Mouse (Mus musculus) forebrain, postnatal 0 days (tissue): ENCODE data around the gene Hivep3. TPM values are rescaled to one million over a fixed set of nuclear protein-coding genes. Genes with fewer than 3 reads are reported as not detected.

ENCODE experiments used
- ATAC-seq: fragments of 200-750 bp; cut with Nextera tagmentation; 2 replicates; pipeline ENCODE4 v1.8.0; 2017; ENCODE audit warnings: mild to moderate bottlenecking, moderate library complexity
- DNase-seq: peaks from one replicate; pipeline ENCODE4 v3.0.0-alpha.2; 2015
- H3K27ac ChIP-seq: fragments of 300-500 bp; sonication (generic); 2 replicates; pipeline ENCODE4 v1.5.1; 2014; ENCODE audit warnings: low read depth, mild to moderate bottlenecking, antibody characterized with exemption, low read length, moderate library complexity, mixed read lengths
- H3K27me3 ChIP-seq: fragments of 300-500 bp; sonication (generic); 2 replicates; pipeline ENCODE4 v1.6.1; 2014; ENCODE audit warnings: mild to moderate bottlenecking, low read length, mixed read lengths; ENCODE audit not compliant: insufficient read depth
- H3K36me3 ChIP-seq: fragments of 300-500 bp; sonication (generic); 2 replicates; pipeline ENCODE4 v1.6.1; 2014; ENCODE audit warnings: mild to moderate bottlenecking, moderate library complexity; ENCODE audit not compliant: insufficient read depth
- H3K4me1 ChIP-seq: fragments of 300-500 bp; sonication (generic); 2 replicates; pipeline ENCODE4 v1.6.1; 2014; ENCODE audit warnings: antibody characterized with exemption; ENCODE audit not compliant: insufficient read depth
- H3K4me2 ChIP-seq: fragments of 300-500 bp; sonication (generic); 2 replicates; pipeline ENCODE4 v1.6.1; 2014; ENCODE audit warnings: low read depth, mild to moderate bottlenecking, moderate library complexity
- H3K4me3 ChIP-seq: fragments of 300-500 bp; sonication (generic); 2 replicates; pipeline ENCODE4 v1.5.1; 2014; ENCODE audit warnings: low read depth, low read length, mixed read lengths
- H3K9ac ChIP-seq: fragments of 300-500 bp; sonication (generic); 2 replicates; pipeline ENCODE4 v1.6.1; 2014; ENCODE audit warnings: mild to moderate bottlenecking
- H3K9me3 ChIP-seq: fragments of 300-500 bp; sonication (generic); 2 replicates; pipeline ENCODE4 v1.6.1; 2016; ENCODE audit warnings: low read length
- CTCF ChIP-seq: sonication (generic); IDR thresholded peaks from 2 replicates; pipeline ENCODE4 v1.5.1; 2016; ENCODE audit warnings: antibody characterized with exemption, control low read depth, low read depth
- WGBS: fragments of 180-500 bp; shearing (Covaris S2); extraction: QIAGEN DNeasy Blood & Tissue Kit; methylation state at CpG from one replicate; pipeline ENCODE4 v1.1.7; 2014; 5-methylcytosine and 5-hydroxymethylcytosine counted together
- polyA plus RNA-seq: library from polyadenylated mRNA; unstranded; fragments of >200 nt; fragmentation: Nextera tagmentation; extraction: Ambion mirVana; gene quantifications from 2 replicates; pipeline ENCODE4 v1.2.1, GENCODE M21; 2015
- total RNA-seq: library from RNA; depleted of rRNA; stranded (reverse); fragments of >200 nt; gene quantifications from 2 replicates; pipeline ENCODE4 v1.2.3, GENCODE M21; 2014

Gene Hivep3
- total and polyA plus RNA-seq, 2 experiments from 2014 or later, result 16.9 to 21.3 TPM

DNA sequence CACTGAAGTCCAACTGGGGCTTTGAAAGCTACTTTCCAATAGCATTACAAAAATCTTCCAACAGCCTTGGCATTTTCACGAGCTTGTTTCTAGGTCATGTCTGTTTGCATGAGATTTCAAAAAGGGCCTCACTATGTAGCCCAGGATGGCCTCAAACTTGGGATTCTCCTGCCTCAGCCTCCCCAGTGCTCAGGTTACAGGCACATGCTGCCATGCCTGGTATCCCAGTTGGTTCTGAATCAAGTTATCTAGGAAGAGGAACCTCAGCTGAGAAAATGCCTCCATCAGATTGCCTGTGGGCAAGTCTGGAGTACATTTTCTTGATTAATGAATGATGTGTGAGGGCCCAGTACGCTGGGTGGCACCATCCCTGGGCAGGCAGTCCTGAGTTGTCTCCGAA lies 324.6 kb downstream of the Hivep3 start:
- DNase-seq (no peak), ATAC-seq (no peak)
- H3K27me3 ChIP-seq, result no peaks in the 10 kb centered on the region
- no peak overlapping the region for H3K9ac ChIP-seq
- no peak overlapping the region for H3K4me3 ChIP-seq
- H3K9me3 ChIP-seq, result no peaks in the 10 kb centered on the region
- WGBS, result 84% methylated on average over 3 of the region's 3 CpGs
- H3K36me3 ChIP-seq, result no peaks in the 10 kb centered on the region; the same call in 1 of the 2 replicates
- no peak overlapping the region for H3K4me2 ChIP-seq
- H3K4me1 ChIP-seq, result no peaks in the 10 kb centered on the region
- no peak overlapping the region for H3K27ac ChIP-seq
- TF ChIP-seq CTCF, result no peak

DNA sequence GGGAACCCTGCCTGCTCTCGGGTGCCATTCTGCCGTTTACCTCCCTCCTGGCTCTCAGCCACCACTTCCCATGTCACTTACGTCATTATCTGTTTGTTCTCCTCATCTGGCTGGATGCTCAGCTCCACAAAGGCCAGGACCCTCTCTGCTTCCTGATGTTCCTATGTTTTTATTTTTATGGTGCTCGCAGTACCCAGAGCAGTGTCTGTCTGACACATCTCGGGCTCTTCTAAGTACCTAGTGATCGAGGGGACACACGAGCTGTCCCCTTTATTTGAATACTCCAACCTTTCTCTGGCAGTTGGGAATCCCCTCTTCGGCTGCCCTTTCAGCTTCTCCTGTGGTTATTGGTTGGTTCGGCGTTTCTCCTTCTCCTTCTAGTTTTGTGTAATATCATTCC lies 325.2 kb downstream of the Hivep3 start:
- H3K27ac ChIP-seq, result no peak overlapping the region
- H3K9me3 ChIP-seq, result no peaks in the 10 kb centered on the region
- H3K36me3 ChIP-seq, result no peaks in the 10 kb centered on the region; the same call in 1 of the 2 replicates
- WGBS, result 70% methylated on average over 10 of the region's 10 CpGs
- H3K27me3 ChIP-seq, result no peaks in the 10 kb centered on the region
- no peak overlapping the region for H3K9ac ChIP-seq
- H3K4me1 ChIP-seq, result no peaks in the 10 kb centered on the region
- no peak overlapping the region for H3K4me3 ChIP-seq
- no peak overlapping the region for H3K4me2 ChIP-seq
- DNase-seq (no peak), ATAC-seq (no peak)
- TF ChIP-seq CTCF, result no peak

DNA sequence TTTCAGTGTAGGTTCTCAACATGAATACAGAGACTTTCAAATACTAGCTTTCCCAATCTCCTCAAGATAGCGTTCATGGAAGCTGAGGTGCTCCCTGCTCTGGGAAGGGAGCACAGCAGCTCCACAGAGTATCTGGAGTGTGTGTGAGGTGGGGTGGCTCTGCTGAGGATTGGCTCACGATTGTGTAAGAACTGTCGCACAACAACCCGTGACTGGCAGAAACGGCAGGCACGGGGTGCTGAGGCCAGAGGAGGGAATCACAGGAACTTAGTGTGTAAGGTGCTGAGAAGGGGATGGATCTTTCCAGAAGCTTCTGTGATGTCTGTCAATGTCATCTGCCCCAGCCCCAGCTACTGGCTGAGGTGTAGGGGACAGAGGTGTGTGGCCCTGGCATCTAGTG lies 328.1 kb downstream of the Hivep3 start:
- Histone ChIP-seq H3K4me1 (no peaks in the 10 kb centered on the region), H3K9ac (no peak overlapping the region), H3K9me3 (no peaks in the 10 kb centered on the region), H3K27me3 (no peaks in the 10 kb centered on the region), H3K4me2 (no peak overlapping the region), H3K36me3 (no peaks in the 10 kb centered on the region), H3K4me3 (no peak overlapping the region), H3K27ac (no peak overlapping the region)
- no peak for TF ChIP-seq CTCF
- WGBS, result 95% methylated on average over 6 of the region's 6 CpGs
- ATAC-seq (no peak), DNase-seq (no peak)

DNA sequence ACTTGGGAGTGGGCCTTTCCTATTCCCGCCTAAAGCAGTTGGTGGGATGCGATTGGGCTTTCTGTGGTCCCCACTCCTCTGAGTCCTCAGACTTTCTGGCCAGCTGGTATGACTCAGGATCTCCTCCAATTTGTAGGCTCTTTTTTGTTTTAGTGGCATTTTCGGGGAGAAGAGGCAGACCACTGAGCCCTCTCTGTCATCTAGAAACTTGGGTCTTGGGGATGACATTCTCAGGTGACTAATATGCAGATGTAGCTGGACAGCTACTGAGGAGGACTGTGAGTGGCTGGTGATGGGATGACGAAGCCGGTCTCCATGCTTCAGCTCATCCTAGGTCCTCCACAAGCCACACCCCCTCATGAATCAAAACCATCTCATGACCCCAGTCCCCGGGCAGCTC lies 328.6 kb downstream of the Hivep3 start:
- Histone ChIP-seq H3K27ac (no peak overlapping the region), H3K27me3 (no peaks in the 10 kb centered on the region), H3K9me3 (no peaks in the 10 kb centered on the region), H3K9ac (no peak overlapping the region), H3K4me1 (no peaks in the 10 kb centered on the region), H3K4me2 (no peak overlapping the region), H3K4me3 (no peak overlapping the region), H3K36me3 (no peaks in the 10 kb centered on the region)
- ATAC-seq, result no peak
- 85% methylated on average over 6 of the region's 6 CpGs for WGBS
- DNase-seq, result no peak
- no peak for TF ChIP-seq CTCF

DNA sequence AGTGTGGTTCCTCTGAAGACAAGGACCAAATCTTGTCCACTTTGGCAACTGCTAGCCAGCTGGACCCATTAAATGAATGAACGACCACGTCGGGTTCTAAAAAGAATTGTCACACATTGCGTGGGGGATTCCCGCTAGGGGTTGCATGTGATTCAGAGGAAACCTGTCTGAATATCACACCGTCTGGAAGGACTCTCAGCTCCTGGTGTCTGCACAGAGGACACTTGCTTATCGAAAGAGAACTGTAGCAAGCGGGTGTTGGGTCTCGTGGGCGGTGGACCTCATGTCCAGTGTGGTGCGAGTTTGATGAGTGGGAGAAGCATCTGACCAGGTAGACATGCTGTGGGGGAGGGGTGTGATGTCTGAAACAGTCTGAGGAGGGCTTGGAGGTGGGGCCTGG lies 329.2 kb downstream of the Hivep3 start:
- DNase-seq (no peak), ATAC-seq (no peak)
- Histone ChIP-seq H3K4me3 (no peak overlapping the region), H3K36me3 (no peaks in the 10 kb centered on the region), H3K27ac (no peak overlapping the region), H3K9me3 (no peaks in the 10 kb centered on the region), H3K27me3 (no peaks in the 10 kb centered on the region), H3K4me1 (no peaks in the 10 kb centered on the region), H3K4me2 (no peak overlapping the region), H3K9ac (no peak overlapping the region)
- 89% methylated on average over 11 of the region's 11 CpGs for WGBS
- TF ChIP-seq CTCF, result no peak

DNA sequence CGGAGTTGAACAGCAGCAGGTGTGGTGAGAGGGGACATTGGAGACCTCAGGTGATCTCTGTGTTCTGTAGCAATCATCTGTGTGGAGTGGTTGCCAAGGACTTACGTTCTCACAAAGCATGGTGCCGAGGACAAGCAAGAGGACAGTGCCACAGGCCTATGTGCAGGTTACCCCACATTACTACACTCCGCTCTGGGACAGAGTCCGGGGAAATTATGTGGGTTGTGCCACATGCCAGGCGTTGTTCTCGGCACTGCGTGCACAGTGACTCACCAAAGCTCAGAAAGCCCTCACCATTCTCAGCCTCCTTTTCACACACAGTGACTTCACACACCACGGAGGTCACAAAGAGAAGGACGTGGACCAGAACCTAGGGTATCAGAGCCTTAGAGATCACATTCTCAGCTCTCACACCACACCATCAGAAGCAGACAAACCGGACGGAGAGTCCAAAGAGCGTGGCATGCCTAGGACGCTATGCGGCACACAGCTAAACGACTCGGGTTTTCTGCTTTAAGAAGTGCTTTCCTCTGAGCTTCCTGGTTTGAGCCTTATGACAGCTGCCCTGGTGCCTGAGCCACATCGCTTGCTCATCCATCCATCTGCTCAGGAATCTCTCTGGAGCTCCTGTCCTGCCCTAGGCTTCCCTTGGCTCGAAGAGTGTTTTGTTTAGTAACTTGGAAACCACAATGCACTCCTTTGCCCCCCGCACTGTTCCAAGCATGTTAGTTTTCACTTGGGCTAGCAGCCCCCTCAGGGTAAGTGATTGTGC lies 330.0 kb downstream of the Hivep3 start:
- Histone ChIP-seq H3K9me3 (no peaks in the 10 kb centered on the region), H3K27ac (no peak overlapping the region), H3K4me2 (no peak overlapping the region), H3K36me3 (no peaks in the 10 kb centered on the region), H3K4me1 (no peaks in the 10 kb centered on the region), H3K9ac (no peak overlapping the region), H3K4me3 (no peak overlapping the region), H3K27me3 (no peaks in the 10 kb centered on the region)
- WGBS, result 89% methylated on average over 20 of the region's 20 CpGs
- DNase-seq (no peak), ATAC-seq (no peak)
- TF ChIP-seq CTCF, result no peak

DNA sequence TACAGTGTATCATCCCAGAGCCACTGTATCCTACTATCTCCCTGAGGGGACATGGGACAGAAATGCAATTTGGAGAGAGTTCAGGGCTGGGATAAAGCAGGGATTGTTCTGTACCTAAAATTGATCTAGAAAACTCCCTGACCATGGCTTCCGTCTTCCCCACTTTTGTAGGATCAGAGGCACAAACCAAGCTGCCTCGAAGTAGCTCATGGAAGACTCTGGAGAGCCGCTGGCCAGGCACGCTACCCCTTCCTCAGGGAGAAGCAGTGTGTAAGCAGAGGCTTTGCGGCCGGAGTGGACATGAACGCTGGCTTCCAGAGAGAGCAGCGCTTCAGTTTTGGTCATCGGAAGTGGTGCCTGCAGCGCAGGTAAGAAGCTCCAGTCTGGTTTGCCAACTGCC lies 331.1 kb downstream of the Hivep3 start, which contains the start of gene AL607142.1:
TSS of gene AL607142.1 (plus strand) at position 301 of the 400 bp plus-strand sequence.
- Histone ChIP-seq H3K9me3 (no peaks in the 10 kb centered on the region), H3K4me2 (no peak within 1 kb of the TSS), H3K27ac (no peak within 1 kb of the TSS), H3K9ac (no peak within 1 kb of the TSS), H3K27me3 (no peaks in the 10 kb centered on the region), H3K4me3 (no peak within 1 kb of the TSS), H3K36me3 (no peaks in the 10 kb centered on the region), H3K4me1 (no peaks in the 10 kb centered on the region)
- 89% methylated on average over 10 of the region's 10 CpGs for WGBS
- ATAC-seq (no peak), DNase-seq (no peak)
- TF ChIP-seq CTCF, result no peak
